Comparison of ENCODE assay signal across 12 mouse cellular contexts in the genomic region with DNA sequence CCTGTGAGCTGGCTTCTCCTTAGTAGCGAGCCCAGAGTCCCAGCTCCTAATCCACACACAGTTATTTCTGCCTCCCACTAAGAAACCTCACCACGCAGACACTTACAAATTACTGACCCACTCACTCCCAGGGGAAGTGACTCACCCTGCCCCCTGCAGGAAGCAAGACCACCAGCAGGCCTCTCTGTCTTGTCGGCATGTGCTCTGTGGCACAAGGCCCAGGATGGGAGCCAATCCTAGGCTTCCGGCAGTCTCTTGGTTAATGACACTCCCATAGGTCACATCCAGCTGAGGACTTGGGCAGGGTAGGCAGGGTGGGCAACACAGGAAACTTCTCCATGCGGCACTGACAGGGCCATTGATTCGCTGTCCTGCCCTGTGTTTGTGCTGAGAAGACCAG. TPM values are rescaled to one million over a fixed set of nuclear protein-coding genes. Genes with fewer than 3 reads are reported as not detected.
A peak's percentile ranks its signal among the peaks of the same experiment; 100 is the strongest.
DNase-seq lines count a peak whose midpoint lies in the region; ATAC-seq lines count a peak whose summit lies in the region.
"Had no signal": no experiment of that assay in that cellular context is flagged by ENCODE, and none has a peak within 500 bp of the region (broad histone marks: within the 10 kb centered on the region; RNA-seq: fewer than 3 reads in every experiment).

No protein-coding gene starts in this region.

- H3K36me3 ChIP-seq in kidney, embryonic 16.5 days (ENCODE audit: insufficient read depth, low read length) = peaks cover 40% of the 10 kb centered on the region
- peaks cover 52% of the 10 kb centered on the region for H3K36me3 ChIP-seq in neural tube, embryonic 15.5 days

- no peaks in the 10 kb centered on the region for H3K9me3 ChIP-seq in kidney, embryonic 16.5 days (ENCODE audit: low read length)
- no peaks in the 10 kb centered on the region for H3K9me3 ChIP-seq in neural tube, embryonic 15.5 days (replicated peaks)
- H3K9me3 ChIP-seq: limb, embryonic 15.5 days had no signal

- peak; percentile 52; the same call in 1 of the 2 replicates for ATAC-seq in kidney, embryonic 16.5 days (ENCODE audit: low FRiP score, low TSS enrichment)
- ATAC-seq in neural tube, embryonic 15.5 days (ENCODE audit: low FRiP score) = 0 out of 2 replicates have a peak, but pooled peaks have one; percentile 29

- no peaks in the 10 kb centered on the region for H3K4me1 ChIP-seq in kidney, embryonic 16.5 days (ENCODE audit: insufficient read depth, low read length)
- H3K4me1 ChIP-seq in neural tube, embryonic 15.5 days = peaks cover 23% of the 10 kb centered on the region

- no peaks in the 10 kb centered on the region for H3K27me3 ChIP-seq in kidney, embryonic 16.5 days (ENCODE audit: insufficient read depth, low read length)
- H3K27me3 ChIP-seq in neural tube, embryonic 15.5 days (replicated peaks) = no peaks in the 10 kb centered on the region
- H3K27me3 ChIP-seq: limb, embryonic 15.5 days had no signal

- WGBS in kidney, embryonic 16.5 days = 56% methylated on average over 6 of the region's 6 CpGs
- WGBS in neural tube, embryonic 15.5 days = 62% methylated on average over 6 of the region's 6 CpGs

- H3K4me3 ChIP-seq in kidney, embryonic 16.5 days (ENCODE audit: low read length) = no peak overlapping the region
- no peak overlapping the region for H3K4me3 ChIP-seq in neural tube, embryonic 15.5 days (replicated peaks)
- H3K4me3 ChIP-seq: limb, embryonic 15.5 days had no signal

- H3K4me2 ChIP-seq in kidney, embryonic 16.5 days (replicated peaks; ENCODE audit: low read depth, low read length) = no peak overlapping the region
- H3K4me2 ChIP-seq in neural tube, embryonic 15.5 days = no peak overlapping the region
- H3K4me2 ChIP-seq: limb, embryonic 15.5 days had no signal

- no peak overlapping the region for H3K9ac ChIP-seq in kidney, embryonic 16.5 days (replicated peaks; ENCODE audit: low read length)
- no peak overlapping the region for H3K9ac ChIP-seq in neural tube, embryonic 15.5 days (replicated peaks)
- H3K9ac ChIP-seq: limb, embryonic 15.5 days had no signal

- no peak overlapping the region for H3K27ac ChIP-seq in kidney, embryonic 16.5 days (ENCODE audit: low read length)
- H3K27ac ChIP-seq in neural tube, embryonic 15.5 days (replicated peaks) = 0 out of 2 replicates have a peak overlapping the region, but pooled peaks have one; percentile 33
- H3K27ac ChIP-seq: limb, embryonic 15.5 days had no signal

- DNase-seq in cerebellum, postnatal 10 days = peak; percentile 62 to 67
- DNase-seq in cerebellum, adult 18-20 months = no peak
- no peak for DNase-seq in kidney, adult 11 months
- no peak for DNase-seq in neural tube, embryonic 10.5 days (ENCODE audit: extremely low spot score, low spot score)
- DNase-seq in lung, postnatal 4 days = peak; percentile 46 to 55
- no peak for DNase-seq in urinary bladder, postnatal 10 days (ENCODE audit: low spot score)

RNA-seq across cellular contexts. Expression of gene AI413582, which starts 11.9 kb away (rescaled TPM):
- 20.2 and 23.4 TPM in 2 replicates for polyA plus RNA-seq in kidney, embryonic 16.5 days (2015; fragmentation: Nextera tagmentation; extraction: Ambion mirVana)
- 70.8 and 74.9 TPM in 2 replicates for polyA plus RNA-seq in neural tube, embryonic 15.5 days (2015; fragmentation: Nextera tagmentation; extraction: Ambion mirVana)

RNA-seq across cellular contexts. Expression of gene Hmga1, which starts 21.2 kb away (rescaled TPM):
- polyA plus RNA-seq in kidney, embryonic 16.5 days (2015; fragmentation: Nextera tagmentation; extraction: Ambion mirVana) = 257 and 279 TPM in 2 replicates
- polyA plus RNA-seq in neural tube, embryonic 15.5 days (2015; fragmentation: Nextera tagmentation; extraction: Ambion mirVana) = 129 and 207 TPM in 2 replicates

RNA-seq across cellular contexts. Expression of gene Nudt3, which starts 45.8 kb away (rescaled TPM):
- polyA plus RNA-seq in kidney, embryonic 16.5 days (2015; fragmentation: Nextera tagmentation; extraction: Ambion mirVana) = 81.8 and 84.1 TPM in 2 replicates
- polyA plus RNA-seq in neural tube, embryonic 15.5 days (2015; fragmentation: Nextera tagmentation; extraction: Ambion mirVana) = 229 and 253 TPM in 2 replicates

RNA-seq across cellular contexts. Expression of gene Grm4, which starts 56.3 kb away (rescaled TPM):
- polyA plus RNA-seq in kidney, embryonic 16.5 days (2015; fragmentation: Nextera tagmentation; extraction: Ambion mirVana) = 0.91 and 1.2 TPM in 2 replicates
- polyA plus RNA-seq in neural tube, embryonic 15.5 days (2015; fragmentation: Nextera tagmentation; extraction: Ambion mirVana) = 9.7 and 10.1 TPM in 2 replicates

RNA-seq across cellular contexts. Expression of gene RPS10-NUDT3, which starts 57.6 kb away (rescaled TPM):
- polyA plus RNA-seq in kidney, embryonic 16.5 days (2015; fragmentation: Nextera tagmentation; extraction: Ambion mirVana) = not detected in 2 replicates
- polyA plus RNA-seq in neural tube, embryonic 15.5 days (2015; fragmentation: Nextera tagmentation; extraction: Ambion mirVana) = not detected in 2 replicates
- polyA plus RNA-seq: embryonic facial prominence, embryonic 14.5 days; intestine, embryonic 14.5 days; limb, embryonic 15.5 days; stomach, embryonic 16.5 days had no signal

Comparison
In these comparisons a context has a peak if more than half of its experiments do, and no peak if none do; other contexts are left out.
1. DNase-seq: peak in cerebellum, postnatal 10 days (2 of 2) and lung, postnatal 4 days (2 of 2); none in cerebellum, adult 18-20 months (0 of 2), kidney, adult 11 months (single experiment), neural tube, embryonic 10.5 days (single experiment) and urinary bladder, postnatal 10 days (single experiment).